Mouse (Mus musculus): ENCODE measurements around the gene Cdr2l.
"Not testable (repeated sequence)": the region's sequence is repeated elsewhere in the genome, so short reads cannot be mapped to it uniquely, and the experiment has no call there.

Gene Cdr2l

GRCm38 (mm10) chr11:115372015-115372414, 9.7 kb upstream of the Cdr2l start:
- DNase-seq, result no peak

GRCm38 (mm10) chr11:115372737-115373136, 9.0 kb upstream of the Cdr2l start:
- no peak for DNase-seq

- DNase-seq, result peak; percentile 78 to 83
Observed at GRCm38 (mm10) chr11:115373805-115374694, 7.7 kb upstream of the Cdr2l start.

- no peak for DNase-seq
Observed at GRCm38 (mm10) chr11:115374695-115375425, 6.9 kb upstream of the Cdr2l start.

- no peak for DNase-seq
Observed at GRCm38 (mm10) chr11:115376722-115377121, 5.0 kb upstream of the Cdr2l start.

GRCm38 (mm10) chr11:115377254-115377653, 4.5 kb upstream of the Cdr2l start:
- DNase-seq, result no peak

GRCm38 (mm10) chr11:115377854-115378253, 3.9 kb upstream of the Cdr2l start:
- DNase-seq, result no peak

- no peak for DNase-seq
Observed at GRCm38 (mm10) chr11:115381276-115381675, 440 bp upstream of the Cdr2l start.

- DNase-seq, result peak; percentile 36 to 48
Observed at GRCm38 (mm10) chr11:115382891-115383290, 1.2 kb downstream of the Cdr2l start.

- peak; percentile 35 to 50 for DNase-seq
Observed at GRCm38 (mm10) chr11:115383701-115384474, 2.2 kb downstream of the Cdr2l start.

- no peak for DNase-seq
Observed at GRCm38 (mm10) chr11:115384587-115384986, 2.9 kb downstream of the Cdr2l start.

- DNase-seq, result not testable (repeated sequence)
Observed at GRCm38 (mm10) chr11:115386859-115387258, 5.1 kb downstream of the Cdr2l start.

- DNase-seq, result no peak
Observed at GRCm38 (mm10) chr11:115391358-115391757, 9.6 kb downstream of the Cdr2l start.

GRCm38 (mm10) chr11:115393721-115394325, 12.1 kb downstream of the Cdr2l start:
- DNase-seq, result peak; percentile 80 to 83

- DNase-seq, result no peak
Observed at GRCm38 (mm10) chr11:115398085-115398484, 16.4 kb downstream of the Cdr2l start.

GRCm38 (mm10) chr11:115400126-115400525, 18.4 kb downstream of the Cdr2l start:
- peak in 1 of 2 experiments; percentile 52 for DNase-seq

- peak; percentile 82 to 83 for DNase-seq
Observed at GRCm38 (mm10) chr11:115400630-115401391, 19.1 kb downstream of the Cdr2l start.

- peak; percentile 85 to 92 for DNase-seq
Observed at GRCm38 (mm10) chr11:115403338-115404124, 21.8 kb downstream of the Cdr2l start, which contains the start of gene Mrpl58. Gene Mrpl58 (plus strand): TSS chr11:115403752.

GRCm38 (mm10) chr11:115405723-115406122, 24.0 kb downstream of the Cdr2l start:
- DNase-seq, result no peak

GRCm38 (mm10) chr11:115406858-115407401, 25.2 kb downstream of the Cdr2l start:
- no peak for DNase-seq

Measured in cerebellum, adult 18-20 months (tissue).